Mouse (Mus musculus): ENCODE results near the gene Hist1h4j. TPM values are rescaled to one million over a fixed set of nuclear protein-coding genes. Genes with fewer than 3 reads are reported as not detected.
A peak's percentile ranks its signal among the peaks of the same experiment; 100 is the strongest.

Gene Hist1h4j
- total and polyA plus RNA-seq, 2 experiments from 2014 or later, result 0.20 to 962 TPM

GRCm38 (mm10) chr13:21727948-21728572 is 6.8 kb upstream of the Hist1h4j start:
- H3K4me3 ChIP-seq (ENCODE audit: low read depth, low read length), result no peak overlapping the region
- H3K9me3 ChIP-seq (replicated peaks; ENCODE audit: control insufficient read depth, low read length), result no peaks in the 10 kb centered on the region
- TF ChIP-seq EP300 (IDR thresholded peaks at IDR 0.05; ENCODE audit: low read depth) (no peak), CTCF (IDR thresholded peaks at IDR 0.05; ENCODE audit: low read depth) (no peak)
- no peaks in the 10 kb centered on the region for H3K27me3 ChIP-seq (ENCODE audit: control insufficient read depth, insufficient read depth, low read length)
- H3K9ac ChIP-seq (replicated peaks; ENCODE audit: low read depth, low read length), result no peak overlapping the region
- no peaks in the 10 kb centered on the region for H3K36me3 ChIP-seq (replicated peaks; ENCODE audit: control insufficient read depth, insufficient read depth, low read length)
- no peak for DNase-seq (ENCODE audit: low spot score)
- WGBS, result 47% methylated on average over 11 of the region's 11 CpGs
- H3K27ac ChIP-seq (ENCODE audit: low read depth), result no peak overlapping the region
- H3K4me2 ChIP-seq (ENCODE audit: low read depth, low read length), result no peak overlapping the region
- no peaks in the 10 kb centered on the region for H3K4me1 ChIP-seq (ENCODE audit: control insufficient read depth, insufficient read depth)
- no peak for ATAC-seq (ENCODE audit: insufficient read depth, low read depth)

- no peak for ATAC-seq (ENCODE audit: insufficient read depth, low read depth)
- WGBS, result 52% methylated on average over 1 of the region's 1 CpGs
Observed at GRCm38 (mm10) chr13:21729544-21729943, 5.3 kb upstream of the Hist1h4j start.

DNA sequence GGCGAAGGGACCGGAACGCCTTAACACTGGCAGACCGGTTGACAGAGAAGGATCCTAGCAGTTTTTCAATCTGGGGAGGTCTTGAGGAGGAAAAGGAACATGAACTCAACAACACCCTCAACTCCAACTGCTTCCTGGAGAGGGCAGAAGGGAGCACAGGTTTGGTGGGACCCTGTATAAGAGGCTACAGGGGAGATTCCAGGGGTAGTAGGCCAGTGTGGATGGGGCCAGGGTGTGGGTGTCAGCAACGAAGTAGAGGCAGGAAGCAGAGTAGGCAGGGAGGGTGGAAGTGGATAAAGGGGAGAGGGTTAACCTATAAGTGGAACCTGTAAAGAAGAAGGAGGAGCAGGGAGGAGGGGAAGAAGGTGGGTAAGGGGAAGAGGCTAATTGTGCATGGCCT is 1.4 kb upstream of the Hist1h4j start:
- H3K4me2 ChIP-seq (ENCODE audit: low read depth, low read length), result no peak overlapping the region
- H3K9me3 ChIP-seq (replicated peaks; ENCODE audit: control insufficient read depth, low read length), result no peaks in the 10 kb centered on the region
- H3K9ac ChIP-seq (replicated peaks; ENCODE audit: low read depth, low read length), result no peak overlapping the region
- no peaks in the 10 kb centered on the region for H3K27me3 ChIP-seq (ENCODE audit: control insufficient read depth, insufficient read depth, low read length)
- no peaks in the 10 kb centered on the region for H3K4me1 ChIP-seq (ENCODE audit: control insufficient read depth, insufficient read depth)
- ATAC-seq (ENCODE audit: insufficient read depth, low read depth) (no peak), DNase-seq (ENCODE audit: low spot score) (no peak)
- H3K4me3 ChIP-seq (ENCODE audit: low read depth, low read length), result no peak overlapping the region
- no peak overlapping the region for H3K27ac ChIP-seq (ENCODE audit: low read depth)
- H3K36me3 ChIP-seq (replicated peaks; ENCODE audit: control insufficient read depth, insufficient read depth, low read length), result no peaks in the 10 kb centered on the region
- WGBS, result 84% methylated on average over 5 of the region's 5 CpGs
- TF ChIP-seq CTCF (IDR thresholded peaks at IDR 0.05; ENCODE audit: low read depth) (no peak), EP300 (IDR thresholded peaks at IDR 0.05; ENCODE audit: low read depth) (no peak)

More at GRCm38 (mm10) chr13:21729544-21729943, 5.3 kb upstream of the Hist1h4j start:
- no peak for DNase-seq (ENCODE audit: low spot score)
- Histone ChIP-seq H3K27ac (ENCODE audit: low read depth) (no peak overlapping the region), H3K27me3 (ENCODE audit: control insufficient read depth, insufficient read depth, low read length) (no peaks in the 10 kb centered on the region), H3K4me2 (ENCODE audit: low read depth, low read length) (no peak overlapping the region), H3K9me3 (replicated peaks; ENCODE audit: control insufficient read depth, low read length) (no peaks in the 10 kb centered on the region), H3K36me3 (replicated peaks; ENCODE audit: control insufficient read depth, insufficient read depth, low read length) (no peaks in the 10 kb centered on the region), H3K4me3 (ENCODE audit: low read depth, low read length) (no peak overlapping the region), H3K9ac (replicated peaks; ENCODE audit: low read depth, low read length) (no peak overlapping the region), H3K4me1 (ENCODE audit: control insufficient read depth, insufficient read depth) (no peaks in the 10 kb centered on the region)
- TF ChIP-seq CTCF (IDR thresholded peaks at IDR 0.05; ENCODE audit: low read depth) (no peak), EP300 (IDR thresholded peaks at IDR 0.05; ENCODE audit: low read depth) (no peak)

DNA sequence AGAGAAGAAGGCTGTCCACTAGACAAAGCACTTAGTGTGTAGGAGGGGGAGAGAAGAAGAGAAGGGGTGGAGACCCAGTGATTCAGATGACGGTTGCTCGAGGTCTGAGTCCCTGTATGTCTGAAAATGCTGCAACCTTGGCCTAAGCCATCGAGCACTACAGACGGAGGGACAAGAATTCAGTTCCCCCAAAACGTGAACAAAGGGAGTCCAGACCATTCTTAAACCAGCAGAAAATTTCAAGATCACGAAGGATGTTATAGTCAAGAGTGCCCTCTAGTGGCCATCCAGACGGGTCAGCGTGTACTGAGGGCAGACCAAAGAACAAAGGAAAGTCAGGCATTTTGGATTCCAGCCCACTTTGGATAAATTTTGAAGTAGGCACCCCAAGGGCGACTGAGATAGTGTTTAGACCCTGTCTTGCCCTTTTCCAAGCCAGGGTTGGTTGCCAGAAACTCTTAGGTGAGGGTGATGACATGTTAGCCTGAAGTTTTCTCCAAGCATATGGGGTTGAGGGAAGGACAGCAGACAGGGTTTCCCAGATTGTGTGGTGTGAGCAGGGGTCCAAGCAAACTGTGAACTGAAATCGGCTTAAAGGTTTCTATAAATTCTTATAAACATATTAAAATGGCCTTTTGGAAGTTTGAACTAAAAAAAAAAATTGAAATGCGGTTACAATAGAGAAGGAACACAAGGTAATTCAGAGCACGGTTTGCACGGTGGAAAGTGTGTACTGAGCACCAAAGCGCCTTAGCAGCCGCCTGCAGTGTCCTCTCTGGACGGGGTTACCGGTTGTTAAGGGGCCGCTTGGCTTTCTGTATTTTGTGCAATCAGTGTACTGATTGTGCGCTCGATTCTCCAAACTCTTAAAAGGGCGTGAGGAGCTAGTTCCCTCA is 606 bp upstream of the Hist1h4j start:
- WGBS, result under 1% methylated on average over 21 of the region's 21 CpGs
- ATAC-seq (ENCODE audit: insufficient read depth, low read depth) (peak; percentile 74), DNase-seq (ENCODE audit: low spot score) (peak; percentile 92)

DNA sequence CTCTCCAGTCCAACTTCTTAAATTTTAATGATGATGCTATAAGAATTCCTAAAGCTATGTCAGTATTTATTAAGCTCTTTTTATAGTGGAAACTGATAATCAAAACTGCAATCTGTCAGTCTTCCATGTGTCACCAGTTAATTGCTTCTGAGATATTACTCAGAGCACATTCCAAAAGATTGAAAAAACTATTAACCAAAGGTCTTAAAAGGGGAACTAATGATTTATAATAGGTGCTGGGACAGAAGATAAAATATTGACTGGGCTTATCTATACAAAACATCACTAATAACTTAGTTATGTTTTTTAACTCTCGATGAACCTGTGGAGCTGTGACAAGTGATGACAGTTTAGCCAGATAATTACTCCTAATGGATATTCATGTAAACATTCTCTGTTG is 10.1 kb downstream of the Hist1h4j start:
- TF ChIP-seq EP300 (IDR thresholded peaks at IDR 0.05; ENCODE audit: low read depth) (no peak), CTCF (IDR thresholded peaks at IDR 0.05; ENCODE audit: low read depth) (no peak)
- H3K27me3 ChIP-seq (ENCODE audit: control insufficient read depth, insufficient read depth, low read length), result no peaks in the 10 kb centered on the region
- no peak overlapping the region for H3K9ac ChIP-seq (replicated peaks; ENCODE audit: low read depth, low read length)
- H3K4me2 ChIP-seq (ENCODE audit: low read depth, low read length), result no peak overlapping the region
- H3K4me3 ChIP-seq (ENCODE audit: low read depth, low read length), result no peak overlapping the region
- peaks cover 11% of the 10 kb centered on the region; the same call in 1 of the 2 replicates for H3K4me1 ChIP-seq (ENCODE audit: control insufficient read depth, insufficient read depth)
- no peak for DNase-seq (ENCODE audit: low spot score)
- no peak for ATAC-seq (ENCODE audit: insufficient read depth, low read depth)
- H3K27ac ChIP-seq (ENCODE audit: low read depth), result no peak overlapping the region
- H3K36me3 ChIP-seq (replicated peaks; ENCODE audit: control insufficient read depth, insufficient read depth, low read length), result no peaks in the 10 kb centered on the region
- 56% methylated on average over 1 of the region's 1 CpGs for WGBS
- H3K9me3 ChIP-seq (replicated peaks; ENCODE audit: control insufficient read depth, low read length), result no peaks in the 10 kb centered on the region

More for the DNA sequence above, 606 bp upstream of the Hist1h4j start:
- Histone ChIP-seq H3K4me2 (ENCODE audit: low read depth, low read length) (peak overlapping the region; percentile 61), H3K4me1 (ENCODE audit: control insufficient read depth, insufficient read depth) (no peaks in the 10 kb centered on the region), H3K9me3 (replicated peaks; ENCODE audit: control insufficient read depth, low read length) (no peaks in the 10 kb centered on the region), H3K27ac (ENCODE audit: low read depth) (peak overlapping the region; percentile 77), H3K27me3 (ENCODE audit: control insufficient read depth, insufficient read depth, low read length) (no peaks in the 10 kb centered on the region), H3K36me3 (replicated peaks; ENCODE audit: control insufficient read depth, insufficient read depth, low read length) (no peaks in the 10 kb centered on the region), H3K9ac (replicated peaks; ENCODE audit: low read depth, low read length) (peak overlapping the region; percentile 59), H3K4me3 (ENCODE audit: low read depth, low read length) (peak overlapping the region; percentile 52)
- TF ChIP-seq CTCF (IDR thresholded peaks at IDR 0.05; ENCODE audit: low read depth) (peak; percentile 86), EP300 (IDR thresholded peaks at IDR 0.05; ENCODE audit: low read depth) (no peak)

Data from heart, postnatal 0 days (tissue).